Mouse (Mus musculus) layer of hippocampus, adult 8-10 months (tissue): ENCODE measurements around the gene Mxd3. TPM values are rescaled to one million over a fixed set of nuclear protein-coding genes. Genes with fewer than 3 reads are reported as not detected.

Source experiments
- total RNA-seq, 4 experiments: library from RNA; stranded (reverse); gene quantifications; 2 replicates each; pipeline ENCODE4 v1.2.4; 2022

The Mxd3 gene
- total RNA-seq, 4 experiments from 2014 or later, result 0.82 to 1.5 (median 1.0) TPM

Other genes with a start within 250 kb of the Mxd3 start
- gene Uimc1, start 229.5 kb downstream of the Mxd3 start, total RNA-seq, result 10 to 100 TPM; 22.3 to 28.3 (median 25.1) TPM
- gene Zfp346, start 224.5 kb downstream of the Mxd3 start, total RNA-seq, result 10 to 100 TPM; 44.4 to 53.3 (median 51.5) TPM
- gene Gm17617, start 196.3 kb downstream of the Mxd3 start, total RNA-seq, result not detected
- gene Fgfr4, start 177.2 kb downstream of the Mxd3 start, total RNA-seq, result 1 to 10 TPM in 1 of 4 experiments, under 1 TPM in 3; 0.37 to 1.2 (median 0.59) TPM
- 100 to 1,000 TPM; 107 to 141 (median 129) TPM for gene Nsd1, start 120.0 kb downstream of the Mxd3 start, total RNA-seq
- gene Prelid1, start 9.3 kb downstream of the Mxd3 start, total RNA-seq, result 100 to 1,000 TPM; 133 to 152 (median 139) TPM
- 10 to 100 TPM; 75.4 to 84.1 (median 80.8) TPM for gene Rab24, start 7.9 kb downstream of the Mxd3 start, total RNA-seq
- gene Lman2, start 33.0 kb upstream of the Mxd3 start, total RNA-seq, result 10 to 100 TPM; 56.6 to 72.8 (median 65.0) TPM
- 10 to 100 TPM; 86.8 to 97.9 (median 95.0) TPM for gene Rgs14, start 39.9 kb upstream of the Mxd3 start, total RNA-seq
- gene Slc34a1, start 68.4 kb upstream of the Mxd3 start, total RNA-seq, result not detected
- gene Pfn3, start 85.4 kb upstream of the Mxd3 start, total RNA-seq, result not detected
- 1 to 10 TPM in 1 of 4 experiments, under 1 TPM in 2, not detected in 1; 0.43 to 1.5 (median 0.74) TPM for gene F12, start 97.0 kb upstream of the Mxd3 start, total RNA-seq
- 10 to 100 TPM; 61.4 to 74.2 (median 67.5) TPM for gene Grk6, start 115.2 kb upstream of the Mxd3 start, total RNA-seq
- 10 to 100 TPM; 57.5 to 73.5 (median 60.4) TPM for gene Prr7, start 134.4 kb upstream of the Mxd3 start, total RNA-seq
- gene Dbn1, start 158.3 kb upstream of the Mxd3 start, total RNA-seq, result 100 to 1,000 TPM; 295 to 399 (median 333) TPM
- 10 to 100 TPM; 88.7 to 99.2 (median 95.5) TPM for gene Pdlim7, start 183.9 kb upstream of the Mxd3 start, total RNA-seq
- 10 to 100 TPM in 2 of 4 experiments, 1 to 10 TPM in 2; 6.4 to 20.4 (median 12.1) TPM for gene Dok3, start 199.5 kb upstream of the Mxd3 start, total RNA-seq
- 10 to 100 TPM; 54.4 to 64.1 (median 56.3) TPM for gene Ddx41, start 206.8 kb upstream of the Mxd3 start, total RNA-seq
- 100 to 1,000 TPM in 2 of 4 experiments, 10 to 100 TPM in 2; 84.9 to 113 (median 94.5) TPM for gene Fam193b, start 241.3 kb upstream of the Mxd3 start, total RNA-seq
- 100 to 1,000 TPM; 124 to 139 (median 130) TPM for gene Tmed9, start 243.9 kb upstream of the Mxd3 start, total RNA-seq